Mouse (Mus musculus): ENCODE results near the gene Syt2.

Syt2 gene

GRCm38 (mm10) chr1:134703232-134703631, 56.8 kb downstream of the Syt2 start:
- DNase-seq (ENCODE audit: extremely low spot score, low read depth, low spot score): no peak

DNA sequence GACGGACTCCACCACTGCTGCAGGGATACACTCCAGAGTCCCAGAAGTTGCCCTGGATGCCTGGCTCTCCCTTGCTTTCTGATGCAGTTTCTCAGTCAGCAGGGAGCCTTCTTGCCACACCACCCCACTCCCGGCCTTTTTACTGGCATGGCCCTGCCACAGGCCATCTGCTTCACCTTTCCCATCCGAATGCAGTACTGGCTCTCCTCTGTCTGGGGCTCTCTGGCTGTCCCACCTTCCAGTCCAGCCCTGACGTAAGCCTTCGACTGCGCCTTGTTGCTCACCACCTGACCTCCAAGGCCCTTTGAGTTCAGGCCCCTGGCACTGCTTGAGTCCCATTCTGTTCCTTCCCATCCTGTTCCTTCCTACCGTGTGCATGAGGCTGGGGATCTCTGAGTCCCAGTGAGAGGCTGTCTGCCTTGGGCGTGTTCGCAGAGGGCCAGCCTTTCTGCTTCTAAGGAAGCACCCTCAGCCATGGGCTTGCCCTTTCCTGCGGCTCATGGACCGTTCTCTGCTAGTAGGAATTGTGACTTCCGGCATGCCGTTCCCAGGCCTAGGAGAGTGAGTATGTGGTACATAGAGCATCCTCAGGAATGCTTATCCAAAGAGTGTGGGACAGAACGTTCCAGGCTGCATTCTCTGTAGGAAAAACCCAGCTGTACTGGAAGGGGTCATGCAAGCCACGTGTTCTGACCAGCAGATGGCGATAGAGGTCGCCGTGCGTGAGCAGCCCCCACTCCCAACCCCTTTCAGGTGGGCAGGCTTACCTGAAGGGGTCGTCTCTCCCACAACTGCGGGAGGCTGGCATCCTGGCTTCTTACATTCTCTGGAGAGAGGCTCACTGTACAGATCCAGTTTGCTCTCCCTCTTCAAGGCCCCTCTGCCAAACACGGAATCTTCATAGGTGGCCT, 58.2 kb downstream of the Syt2 start:
- DNase-seq (ENCODE audit: extremely low spot score, low read depth, low spot score): no peak

- no peak for DNase-seq (ENCODE audit: extremely low spot score, low read depth, low spot score)
Observed at GRCm38 (mm10) chr1:134706549-134706948, 60.1 kb downstream of the Syt2 start.

DNA sequence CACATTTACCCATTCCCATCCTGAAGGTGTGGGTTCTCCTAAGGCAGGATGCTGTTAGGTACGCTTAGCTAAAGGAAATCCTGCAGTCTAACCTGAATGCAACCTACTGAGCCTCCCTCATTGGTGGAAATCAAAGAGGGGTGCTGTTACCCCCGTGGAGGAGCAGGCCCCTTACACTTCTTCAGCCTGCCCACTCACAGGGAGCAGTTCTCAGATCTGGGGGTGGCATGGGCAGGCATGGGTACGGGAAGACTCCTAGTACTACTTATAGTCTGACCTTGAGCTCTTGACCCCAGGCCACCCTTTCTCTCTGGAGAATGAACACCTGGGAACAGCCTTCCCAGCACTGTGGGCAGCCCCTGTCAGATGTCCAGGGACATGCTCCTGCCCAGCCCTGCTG, 61.0 kb downstream of the Syt2 start:
- no peak for DNase-seq (ENCODE audit: extremely low spot score, low read depth, low spot score)

DNA sequence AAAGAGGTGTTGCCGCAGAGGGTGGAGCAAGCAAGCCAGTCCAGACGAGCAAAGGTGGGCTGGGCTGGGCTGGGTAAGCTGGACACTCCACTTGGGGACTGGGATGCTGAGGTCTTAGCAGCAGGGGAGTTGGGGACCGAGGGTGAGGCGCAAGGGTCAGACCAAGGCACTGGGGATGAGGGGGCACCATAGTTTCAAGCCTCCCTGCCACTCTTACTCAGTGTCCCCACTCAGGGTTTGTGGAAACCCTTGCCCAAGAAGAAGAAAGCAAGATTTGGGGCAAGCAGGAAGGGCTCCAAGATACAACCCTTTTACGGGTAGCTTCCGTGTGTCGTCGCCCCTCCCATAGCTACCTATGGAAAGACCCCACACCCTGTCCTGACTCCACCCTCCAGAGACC, 61.8 kb downstream of the Syt2 start:
- DNase-seq (ENCODE audit: extremely low spot score, low read depth, low spot score): no peak

- no peak for DNase-seq (ENCODE audit: extremely low spot score, low read depth, low spot score)
Observed at GRCm38 (mm10) chr1:134708801-134709385, 62.4 kb downstream of the Syt2 start.

- no peak for DNase-seq (ENCODE audit: extremely low spot score, low read depth, low spot score)
Observed at GRCm38 (mm10) chr1:134709411-134710306, 63.2 kb downstream of the Syt2 start.

- no peak for DNase-seq (ENCODE audit: extremely low spot score, low read depth, low spot score)
Observed at GRCm38 (mm10) chr1:134711061-134711460, 64.6 kb downstream of the Syt2 start.

DNA sequence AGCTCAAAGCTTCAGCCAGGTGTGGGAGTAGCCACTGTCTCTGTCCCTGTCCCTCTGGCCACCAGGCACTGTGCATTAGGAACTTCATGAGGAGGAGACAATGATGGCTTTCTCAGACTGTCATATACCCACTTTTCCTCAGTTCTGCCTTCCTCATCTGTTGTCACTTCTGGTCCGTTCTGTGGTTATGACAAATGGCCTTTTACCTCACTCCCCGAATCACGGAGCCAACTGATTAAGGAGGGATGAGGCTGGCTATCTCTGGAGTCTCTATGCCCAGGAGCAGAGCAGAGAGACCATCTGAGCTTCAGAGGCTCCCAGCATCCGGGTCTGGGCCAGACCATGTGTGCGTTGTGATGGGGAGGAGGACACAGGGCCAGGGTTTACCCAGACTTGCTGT, 65.2 kb downstream of the Syt2 start:
- no peak for DNase-seq (ENCODE audit: extremely low spot score, low read depth, low spot score)

GRCm38 (mm10) chr1:134712781-134713299, 66.4 kb downstream of the Syt2 start:
- DNase-seq (ENCODE audit: extremely low spot score, low read depth, low spot score): no peak

- DNase-seq (ENCODE audit: extremely low spot score, low read depth, low spot score): no peak
Observed at GRCm38 (mm10) chr1:134713421-134713969, 67.0 kb downstream of the Syt2 start.

- no peak for DNase-seq (ENCODE audit: extremely low spot score, low read depth, low spot score)
Observed at GRCm38 (mm10) chr1:134714166-134714565, 67.7 kb downstream of the Syt2 start.

DNA sequence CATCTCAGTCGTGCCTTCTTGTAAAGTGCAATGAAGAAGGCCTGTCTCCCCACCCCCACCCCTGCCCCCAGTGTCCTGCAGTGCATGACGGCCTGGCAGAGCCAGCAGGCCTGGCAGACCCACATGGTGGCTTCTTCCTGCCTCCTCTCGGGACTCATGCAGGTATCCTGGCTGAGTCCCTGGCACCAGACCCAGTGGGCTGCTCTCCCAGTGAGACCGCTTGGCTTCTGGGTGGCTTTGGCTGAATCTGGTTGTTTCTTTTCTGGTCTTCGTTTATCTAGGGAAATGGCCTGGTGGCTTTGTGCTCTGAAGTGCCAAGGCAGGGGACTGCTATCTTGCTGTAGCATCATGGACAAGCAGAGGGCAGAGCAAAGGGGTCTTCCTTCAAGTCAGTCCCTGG, 68.6 kb downstream of the Syt2 start:
- DNase-seq (ENCODE audit: extremely low spot score, low read depth, low spot score): no peak

DNA sequence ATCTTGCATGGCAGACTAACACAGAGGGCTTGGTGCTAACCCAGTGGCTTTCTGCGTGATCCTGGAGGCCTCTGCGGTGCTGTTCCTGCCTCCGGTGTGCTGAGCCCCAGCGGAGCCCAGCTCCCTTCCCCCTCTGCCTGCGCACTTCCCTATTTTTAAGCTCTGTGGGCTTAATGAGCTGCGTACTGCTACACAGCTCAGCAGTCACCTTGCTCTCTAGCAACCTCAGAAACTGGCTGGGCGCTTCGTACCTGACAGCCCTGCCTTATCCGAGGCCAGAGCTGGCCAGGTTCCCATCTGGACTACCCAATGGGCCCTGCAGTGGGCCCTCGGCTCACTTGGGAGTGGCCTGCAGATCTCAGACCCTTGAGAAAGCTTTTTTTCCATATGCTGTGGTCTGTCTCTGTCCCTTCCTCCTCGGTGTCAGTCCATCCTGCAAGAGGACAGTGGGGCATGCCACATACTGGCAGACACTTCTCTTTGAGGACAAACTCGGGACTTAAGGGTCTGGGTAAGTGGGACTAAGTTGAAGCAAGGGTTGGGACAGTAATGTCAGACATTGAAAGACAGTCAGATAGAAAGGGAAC, 73.3 kb downstream of the Syt2 start:
- no peak for DNase-seq (ENCODE audit: extremely low spot score, low read depth, low spot score)

DNA sequence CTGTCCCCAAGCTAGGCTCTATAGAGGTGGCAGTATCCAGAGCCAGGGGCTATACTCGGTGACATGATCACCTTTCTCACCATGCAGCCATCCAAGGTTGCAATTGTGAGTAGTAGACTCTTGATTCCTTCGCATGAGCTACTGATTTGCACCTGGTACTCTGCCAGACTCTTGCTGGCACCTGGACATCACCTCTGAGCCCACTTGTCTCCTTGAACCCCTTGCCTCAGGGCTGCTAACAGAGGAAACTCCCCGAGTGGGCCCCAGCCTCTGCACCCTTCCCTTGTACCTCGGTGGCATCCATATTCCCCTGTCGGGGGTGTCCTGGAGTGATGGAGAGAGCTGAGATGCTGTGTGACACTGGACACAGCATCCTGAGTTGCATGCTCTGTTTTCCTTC, 75.0 kb downstream of the Syt2 start:
- DNase-seq (ENCODE audit: extremely low spot score, low read depth, low spot score): no peak

DNA sequence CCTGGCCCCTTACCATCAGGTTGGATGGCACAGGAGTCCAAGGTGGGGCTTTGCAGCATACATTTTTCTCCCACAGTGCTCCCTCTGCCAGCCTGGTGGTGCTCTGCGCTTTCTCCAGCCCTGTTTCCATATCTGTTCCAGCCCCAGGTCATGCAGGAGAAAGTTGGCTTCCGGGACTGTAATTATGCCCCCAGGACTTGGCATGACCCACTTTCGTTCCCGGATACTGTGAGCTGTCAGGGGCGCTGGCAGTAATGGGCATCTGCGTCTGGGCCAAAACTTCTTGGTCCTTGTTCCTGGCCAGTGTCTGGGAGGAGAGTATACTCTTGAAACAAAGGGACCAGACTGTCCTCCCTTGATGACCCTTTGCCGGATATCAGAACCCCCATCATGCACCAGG, 76.4 kb downstream of the Syt2 start:
- DNase-seq (ENCODE audit: extremely low spot score, low read depth, low spot score): no peak

DNA sequence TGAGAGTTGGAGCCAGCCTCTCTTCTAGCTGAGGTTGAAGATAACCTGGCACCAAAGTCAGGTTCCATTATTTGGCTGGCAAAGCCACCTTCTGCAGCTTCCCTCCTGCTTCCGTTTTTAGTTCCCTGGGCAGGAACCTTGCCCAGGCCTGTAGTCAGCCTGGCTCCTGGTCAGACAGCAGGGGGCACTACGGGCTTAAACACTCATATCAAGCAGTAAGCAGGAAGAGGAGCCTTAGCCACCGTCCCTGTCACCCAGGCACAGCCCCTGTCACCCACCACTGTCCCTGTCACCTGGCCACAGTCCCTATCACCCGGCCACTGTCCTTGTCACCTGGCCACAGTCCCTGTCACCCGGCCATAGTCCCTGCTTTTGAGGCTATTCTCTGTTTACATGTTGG, 78.8 kb downstream of the Syt2 start:
- DNase-seq (ENCODE audit: extremely low spot score, low read depth, low spot score): no peak

GRCm38 (mm10) chr1:134726480-134726879, 80.0 kb downstream of the Syt2 start:
- no peak for DNase-seq (ENCODE audit: extremely low spot score, low read depth, low spot score)

- DNase-seq (ENCODE audit: extremely low spot score, low read depth, low spot score): no peak
Observed at GRCm38 (mm10) chr1:134727256-134727655, 80.8 kb downstream of the Syt2 start.

GRCm38 (mm10) chr1:134733659-134734058, 87.2 kb downstream of the Syt2 start:
- no peak for DNase-seq (ENCODE audit: extremely low spot score, low read depth, low spot score)

GRCm38 (mm10) chr1:134737463-134737862, 91.0 kb downstream of the Syt2 start:
- DNase-seq (ENCODE audit: extremely low spot score, low read depth, low spot score): no peak

All from hindlimb bud, embryonic 11.5 days (tissue).